Mouse (Mus musculus): ENCODE data around the gene A4gnt.
"Not testable (repeated sequence)": the region's sequence is repeated elsewhere in the genome, so short reads cannot be mapped to it uniquely, and the experiment has no call there.

DNA sequence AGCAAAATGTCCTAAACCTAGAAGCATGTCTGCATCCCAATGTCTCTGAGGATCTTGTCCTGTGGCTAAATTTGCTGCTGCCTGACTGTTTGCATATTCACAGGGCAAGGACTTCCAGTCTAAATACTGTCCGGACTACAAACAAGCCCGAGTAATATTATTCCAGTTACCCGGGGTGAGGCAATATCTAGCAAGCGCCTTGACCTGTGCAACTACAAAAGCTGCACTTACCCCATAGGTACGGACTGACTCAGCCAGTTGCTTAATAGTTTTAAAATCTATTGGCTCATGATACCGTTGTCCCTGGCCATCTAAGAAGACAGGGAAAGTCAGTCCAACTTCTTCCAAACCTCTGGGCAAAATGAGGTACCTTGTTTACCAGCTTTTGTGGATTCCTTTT lies 13.2 kb upstream of the A4gnt start:
- not testable (repeated sequence) for TF ChIP-seq MYOG (IDR thresholded peaks at IDR 0.05; ENCODE audit: control insufficient read depth, extremely low read depth, insufficient read length); MYOD1 (IDR thresholded peaks at IDR 0.05; ENCODE audit: control insufficient read depth, insufficient read length, low read depth); CTCF (IDR thresholded peaks at IDR 0.05; ENCODE audit: control insufficient read depth, insufficient read depth, insufficient read length); FOSL1 (IDR thresholded peaks at IDR 0.05; ENCODE audit: insufficient read depth, low read length, poor library complexity, severe bottlenecking); MAX (IDR thresholded peaks at IDR 0.05); USF1 (IDR thresholded peaks at IDR 0.05; ENCODE audit: low read depth); CEBPB (IDR thresholded peaks at IDR 0.05; ENCODE audit: low read depth)
